Mouse (Mus musculus): ENCODE data around the gene Zfyve19. TPM values are rescaled to one million over a fixed set of nuclear protein-coding genes. Genes with fewer than 3 reads are reported as not detected.

The Zfyve19 gene
- total and polyA plus RNA-seq, 3 experiments, result 37.4 to 52.5 TPM; not detected in 1

GRCm38 (mm10) chr2:119262978-119263377, 54.6 kb downstream of the Zfyve19 start:
- no peaks in the 10 kb centered on the region for H3K79me2 ChIP-seq (ENCODE audit: control insufficient read depth, insufficient read depth, low read length, poor library complexity)
- no peak overlapping the region for H3K27ac ChIP-seq (ENCODE audit: control insufficient read depth, low read depth, low read length)
- H3K9ac ChIP-seq (ENCODE audit: control insufficient read depth, low read depth, low read length, poor library complexity, severe bottlenecking), result peak overlapping the region; percentile 3; the same call in 1 of the 2 replicates
- TF ChIP-seq POLR2AphosphoS2 (IDR thresholded peaks at IDR 0.05; ENCODE audit: low read length) (no peak), TAL1 (IDR thresholded peaks at IDR 0.05; ENCODE audit: low read length) (no peak), TCF12 (IDR thresholded peaks at IDR 0.05; ENCODE audit: low read depth, low read length) (no peak), ELF1 (IDR thresholded peaks at IDR 0.05; ENCODE audit: low read depth, low read length) (no peak), MXI1 (IDR thresholded peaks at IDR 0.05; ENCODE audit: low read depth, low read length) (no peak), USF1 (IDR thresholded peaks at IDR 0.05; ENCODE audit: low read depth, low read length) (no peak), CHD2 (IDR thresholded peaks at IDR 0.05; ENCODE audit: low read length) (no peak), GABPA (IDR thresholded peaks at IDR 0.05; ENCODE audit: low read depth, low read length) (no peak), MYB (IDR thresholded peaks at IDR 0.05; ENCODE audit: low read depth, low read length) (no peak), ZNF384 (IDR thresholded peaks at IDR 0.05; ENCODE audit: low read depth, low read length) (no peak), MEF2A (IDR thresholded peaks at IDR 0.05; ENCODE audit: extremely low read depth, insufficient replicate concordance, low read depth, low read length, poor library complexity, severe bottlenecking) (no peak)
- peaks cover 0 to 6% of the 10 kb centered on the region in 2 experiments; a peak in 1 of 4 replicates for H3K36me3 ChIP-seq (ENCODE audit: control insufficient read depth in 1 of 2, insufficient read depth in 2 of 2, low read length in 2 of 2)
- peak overlapping the region; percentile 21 to 26; a peak in 3 of 4 replicates for H3K4me3 ChIP-seq (ENCODE audit: control insufficient read depth in 1 of 2, insufficient read depth in 1 of 2, low read depth in 2 of 2, low read length in 2 of 2)
- H3K4me1 ChIP-seq (ENCODE audit: control insufficient read depth in 1 of 2, insufficient read depth in 2 of 2, low read length in 2 of 2), result peaks cover 4 to 17% of the 10 kb centered on the region in 2 experiments; a peak in 3 of 4 replicates
- DNase-seq (ENCODE audit: low read depth, low spot score), result peak; percentile 21
- H3K27me3 ChIP-seq (ENCODE audit: control insufficient read depth in 1 of 2, insufficient read depth in 2 of 2, low read length in 2 of 2), result no peaks in the 10 kb centered on the region; a peak in 2 of 4 replicates
- no peaks in the 10 kb centered on the region for H3K9me3 ChIP-seq (replicated peaks; ENCODE audit: insufficient read depth, low read length)

- peaks cover 0 to 6% of the 10 kb centered on the region in 2 experiments; a peak in 1 of 4 replicates for H3K36me3 ChIP-seq (ENCODE audit: control insufficient read depth in 1 of 2, insufficient read depth in 2 of 2, low read length in 2 of 2)
- H3K27me3 ChIP-seq (ENCODE audit: control insufficient read depth in 1 of 2, insufficient read depth in 2 of 2, low read length in 2 of 2), result no peaks in the 10 kb centered on the region; a peak in 2 of 4 replicates
- no peak overlapping the region for H3K27ac ChIP-seq (ENCODE audit: control insufficient read depth, low read depth, low read length)
- no peaks in the 10 kb centered on the region for H3K9me3 ChIP-seq (replicated peaks; ENCODE audit: insufficient read depth, low read length)
- H3K79me2 ChIP-seq (ENCODE audit: control insufficient read depth, insufficient read depth, low read length, poor library complexity), result no peaks in the 10 kb centered on the region
- no peak overlapping the region for H3K9ac ChIP-seq (ENCODE audit: control insufficient read depth, low read depth, low read length, poor library complexity, severe bottlenecking)
- H3K4me1 ChIP-seq (ENCODE audit: control insufficient read depth in 1 of 2, insufficient read depth in 2 of 2, low read length in 2 of 2), result peaks cover 4 to 17% of the 10 kb centered on the region in 2 experiments; a peak in 3 of 4 replicates
- DNase-seq (ENCODE audit: low read depth, low spot score), result peak; percentile 35
- no peak overlapping the region for H3K4me3 ChIP-seq (ENCODE audit: control insufficient read depth in 1 of 2, insufficient read depth in 1 of 2, low read depth in 2 of 2, low read length in 2 of 2)
- TF ChIP-seq RCOR1 (IDR thresholded peaks at IDR 0.05; ENCODE audit: low read depth, low read length), result 0 out of 2 replicates have a peak, but pooled peaks have one; percentile 31
- no peak for TF ChIP-seq ZC3H11A (IDR thresholded peaks at IDR 0.05; ENCODE audit: low read depth, low read length)
- TF ChIP-seq NRF1 (IDR thresholded peaks at IDR 0.05; ENCODE audit: insufficient read depth, low read depth, low read length, poor library complexity, severe bottlenecking), result no peak
- TF ChIP-seq JUND (IDR thresholded peaks at IDR 0.05; ENCODE audit: low read depth, low read length), result peak; percentile 77; the same call in 1 of the 2 replicates
- TF ChIP-seq TAL1 (IDR thresholded peaks at IDR 0.05; ENCODE audit: low read length), result no peak
- TF ChIP-seq BHLHE40 (IDR thresholded peaks at IDR 0.05; ENCODE audit: borderline replicate concordance, low read depth, low read length), result peak; percentile 41; the same call in 1 of the 2 replicates
- TF ChIP-seq KAT2A (conservative IDR thresholded peaks at IDR 0.05; ENCODE audit: low read depth, low read length), result no peak
- no peak for TF ChIP-seq HCFC1 (IDR thresholded peaks at IDR 0.05; ENCODE audit: low read depth, low read length)
- no peak for TF ChIP-seq UBTF (IDR thresholded peaks at IDR 0.05; ENCODE audit: borderline replicate concordance, insufficient read depth, low read depth, low read length)
- no peak for TF ChIP-seq POLR2AphosphoS2 (IDR thresholded peaks at IDR 0.05; ENCODE audit: low read length)
- TF ChIP-seq ZNF384 (IDR thresholded peaks at IDR 0.05; ENCODE audit: low read depth, low read length), result no peak
- no peak for TF ChIP-seq ZKSCAN1 (IDR thresholded peaks at IDR 0.05; ENCODE audit: low read depth, low read length)
- 0 out of 2 replicates have a peak, but pooled peaks have one; percentile 59 for TF ChIP-seq MYC (IDR thresholded peaks at IDR 0.05; ENCODE audit: low read depth, low read length)
- no peak for TF ChIP-seq MXI1 (IDR thresholded peaks at IDR 0.05; ENCODE audit: low read depth, low read length)
- no peak for TF ChIP-seq POLR2A (IDR thresholded peaks at IDR 0.05; ENCODE audit: control insufficient read depth in 1 of 2, insufficient read depth in 1 of 2, low read depth in 1 of 2, low read length in 2 of 2, poor library complexity in 1 of 2)
- no peak for TF ChIP-seq NELFE (IDR thresholded peaks at IDR 0.05; ENCODE audit: low read depth, low read length)
- TF ChIP-seq ETS1 (IDR thresholded peaks at IDR 0.05; ENCODE audit: low read depth, low read length), result peak; percentile 69
- TF ChIP-seq RAD21 (IDR thresholded peaks at IDR 0.05; ENCODE audit: low read depth, low read length), result no peak
- no peak for TF ChIP-seq TCF12 (IDR thresholded peaks at IDR 0.05; ENCODE audit: low read depth, low read length)
- TF ChIP-seq POLR2AphosphoS5 (IDR thresholded peaks at IDR 0.05; ENCODE audit: borderline replicate concordance, low read depth, low read length), result no peak
- TF ChIP-seq USF2 (IDR thresholded peaks at IDR 0.05; ENCODE audit: borderline replicate concordance in 1 of 2, insufficient read depth in 1 of 2, low read depth in 1 of 2, low read length in 2 of 2), result no peak
- no peak for TF ChIP-seq CHD1 (IDR thresholded peaks at IDR 0.05; ENCODE audit: low read depth, low read length)
- TF ChIP-seq CHD2 (IDR thresholded peaks at IDR 0.05; ENCODE audit: low read length), result no peak
- TF ChIP-seq MAZ (IDR thresholded peaks at IDR 0.05; ENCODE audit: low read depth, low read length), result no peak
Measured at GRCm38 (mm10) chr2:119263813-119264212, 55.4 kb downstream of the Zfyve19 start.
